Mouse (Mus musculus) thymus, postnatal 25 days (tissue): Measurements from ENCODE around the gene Stx8.

Experiments used
- DNase-seq: peaks from one replicate; pipeline ENCODE4 v3.0.0; 2022

Gene Stx8

GRCm38 (mm10) chr11:68203658-68204315, 237.8 kb downstream of the Stx8 start:
- peak; percentile 56 for DNase-seq

GRCm38 (mm10) chr11:68204407-68204806, 238.4 kb downstream of the Stx8 start:
- no peak for DNase-seq

GRCm38 (mm10) chr11:68205572-68206229, 239.7 kb downstream of the Stx8 start:
- DNase-seq = no peak

- DNase-seq = no peak
Observed at GRCm38 (mm10) chr11:68208023-68208422, 242.0 kb downstream of the Stx8 start.

- no peak for DNase-seq
Observed at GRCm38 (mm10) chr11:68208582-68208981, 242.6 kb downstream of the Stx8 start.

- DNase-seq = no peak
Observed at GRCm38 (mm10) chr11:68209506-68209905, 243.5 kb downstream of the Stx8 start.

GRCm38 (mm10) chr11:68210714-68211113, 244.7 kb downstream of the Stx8 start:
- DNase-seq = no peak

DNA sequence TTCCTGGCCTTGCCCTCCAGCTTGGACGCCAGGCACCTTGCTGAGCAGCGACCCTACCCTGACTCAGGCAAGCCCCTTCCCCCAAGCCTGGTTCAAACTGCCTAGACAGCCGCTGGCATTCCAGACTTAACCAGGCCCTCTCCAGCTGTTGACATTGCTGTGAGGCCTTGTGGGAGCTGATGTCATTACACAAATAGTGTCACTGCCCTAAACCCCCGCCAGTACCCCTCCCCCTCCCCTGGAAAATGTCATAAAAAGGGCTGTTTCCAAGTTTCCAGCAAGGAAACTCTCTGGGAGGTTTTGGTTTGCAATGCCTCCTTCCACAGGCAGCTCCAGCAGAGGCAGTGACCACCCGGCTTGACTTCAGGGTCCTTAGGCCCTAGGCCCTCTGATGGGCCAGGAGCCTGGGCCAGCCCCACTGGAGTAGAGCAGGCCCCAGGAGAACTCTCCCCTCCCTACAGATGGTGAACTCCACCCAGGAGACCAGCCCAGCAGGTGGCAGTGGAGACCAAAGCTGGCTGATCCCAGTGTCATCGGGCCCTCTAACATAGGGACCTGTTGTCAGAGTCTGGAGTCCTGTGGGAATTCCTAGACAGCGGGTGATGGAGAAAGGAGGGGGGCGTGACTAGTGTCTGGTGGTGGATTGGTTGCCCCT, 246.1 kb downstream of the Stx8 start:
- peak; percentile 82 for DNase-seq

DNA sequence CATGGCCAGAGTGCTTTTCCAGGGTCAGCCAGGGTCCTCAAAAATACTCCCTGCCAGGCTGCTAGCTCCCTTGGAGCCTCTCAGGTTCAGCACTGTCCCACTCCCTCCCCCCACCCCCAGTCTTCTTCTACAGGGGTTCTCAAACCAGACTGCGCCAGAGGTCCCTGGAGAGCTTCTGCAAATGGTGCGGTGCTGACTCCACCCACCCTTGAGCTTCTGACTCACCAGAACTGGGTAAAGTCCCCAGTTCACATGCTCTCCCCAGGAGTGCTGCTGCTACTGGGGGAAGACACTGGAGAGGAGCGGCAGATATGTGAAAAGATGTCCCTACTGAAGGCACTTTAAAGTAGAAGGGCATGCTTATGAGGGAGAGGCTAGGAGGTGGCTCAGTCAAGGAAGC, 247.9 kb downstream of the Stx8 start:
- no peak for DNase-seq

GRCm38 (mm10) chr11:68214496-68215205, 248.7 kb downstream of the Stx8 start:
- no peak for DNase-seq

DNA sequence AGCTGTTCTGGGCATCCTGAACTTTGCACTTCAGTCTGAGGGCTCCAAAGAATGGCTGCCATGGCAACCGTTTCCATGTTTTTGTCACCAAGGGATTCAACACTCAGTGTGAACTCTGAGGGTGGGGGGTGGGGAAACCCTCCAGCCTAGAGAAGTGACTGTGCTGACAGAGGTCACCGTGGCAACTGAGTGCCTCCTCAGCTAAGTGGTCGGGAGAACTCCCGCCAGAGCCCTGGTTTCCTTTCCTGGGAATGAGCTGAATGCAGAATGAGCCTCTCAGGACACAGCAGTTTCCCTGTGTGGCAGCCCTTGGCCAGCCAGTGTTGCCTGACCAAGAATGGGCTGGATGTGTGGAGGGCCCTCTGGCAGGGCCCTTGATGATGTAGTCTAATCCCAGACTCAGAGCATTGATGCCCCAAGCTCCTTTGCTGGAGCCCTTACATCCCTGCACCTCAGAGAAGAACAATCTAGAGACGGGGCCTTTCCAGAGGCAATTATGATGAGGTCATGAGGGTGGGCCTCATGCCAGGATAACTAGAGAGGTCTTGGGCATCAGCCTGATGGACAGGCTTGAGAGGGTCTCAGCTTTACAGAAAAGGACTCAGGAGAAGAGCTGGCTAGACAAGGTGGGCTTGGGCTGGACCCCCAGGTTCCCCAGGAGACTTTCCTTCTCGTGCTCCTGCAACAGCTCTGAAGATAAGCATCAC, 249.4 kb downstream of the Stx8 start:
- DNase-seq = no peak

DNA sequence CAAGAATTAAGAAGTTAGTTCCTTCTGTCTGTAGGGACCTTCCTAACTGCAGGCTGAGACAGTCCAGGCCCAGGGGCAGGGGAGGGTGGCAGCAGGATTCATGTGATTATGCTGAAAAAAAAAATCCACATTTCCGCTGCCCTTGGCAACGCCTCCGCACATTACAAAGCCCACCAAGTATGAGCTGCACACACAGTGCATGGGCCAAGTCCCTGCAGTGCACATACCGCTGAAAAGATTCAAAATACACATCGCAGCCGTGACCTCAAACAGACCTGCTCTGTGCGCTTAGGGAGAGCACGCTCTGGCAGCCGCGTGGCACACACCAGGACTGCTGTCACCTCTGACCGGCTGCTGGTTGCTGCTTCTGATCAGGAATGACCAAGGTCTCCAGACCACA, 250.0 kb downstream of the Stx8 start:
- DNase-seq = no peak

DNA sequence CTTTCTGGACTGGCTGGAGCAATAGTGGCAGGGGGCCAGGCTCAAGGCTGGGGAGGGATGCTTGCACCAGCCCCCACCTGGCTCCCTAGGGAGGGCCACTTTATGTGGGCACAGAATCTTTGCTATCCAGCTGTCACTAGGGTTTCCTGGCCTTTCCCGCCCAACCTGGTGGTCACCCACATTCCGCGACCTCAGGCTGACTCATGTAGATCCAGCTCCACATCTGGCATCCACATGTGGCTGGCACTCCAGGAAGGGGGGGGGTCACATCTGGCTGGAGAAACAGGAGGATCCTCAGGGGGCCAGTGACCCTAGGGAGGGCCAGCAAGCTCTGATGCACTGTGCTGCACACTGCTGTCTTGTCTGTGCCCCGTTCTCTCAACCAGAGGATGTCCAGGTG, 254.7 kb downstream of the Stx8 start:
- DNase-seq = no peak

DNA sequence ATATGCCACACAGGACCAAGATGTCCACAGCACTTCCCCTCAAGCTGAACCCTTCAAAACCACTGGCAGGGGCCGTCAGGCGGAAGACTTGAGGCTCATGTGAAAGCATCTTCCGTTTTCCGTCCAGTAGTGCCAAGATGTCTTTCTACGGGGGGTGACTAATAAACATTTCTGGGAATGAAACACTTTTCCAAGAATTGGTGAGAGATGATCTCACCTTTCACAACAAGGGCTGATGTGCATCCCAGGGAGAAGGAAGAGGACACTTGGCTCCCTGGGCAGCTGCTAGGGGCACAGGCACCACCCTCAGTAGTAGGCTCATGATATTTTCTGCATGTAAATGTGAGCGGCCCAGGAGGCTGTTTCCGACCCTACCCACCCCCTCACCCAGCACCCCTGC, 256.2 kb downstream of the Stx8 start:
- no peak for DNase-seq

DNA sequence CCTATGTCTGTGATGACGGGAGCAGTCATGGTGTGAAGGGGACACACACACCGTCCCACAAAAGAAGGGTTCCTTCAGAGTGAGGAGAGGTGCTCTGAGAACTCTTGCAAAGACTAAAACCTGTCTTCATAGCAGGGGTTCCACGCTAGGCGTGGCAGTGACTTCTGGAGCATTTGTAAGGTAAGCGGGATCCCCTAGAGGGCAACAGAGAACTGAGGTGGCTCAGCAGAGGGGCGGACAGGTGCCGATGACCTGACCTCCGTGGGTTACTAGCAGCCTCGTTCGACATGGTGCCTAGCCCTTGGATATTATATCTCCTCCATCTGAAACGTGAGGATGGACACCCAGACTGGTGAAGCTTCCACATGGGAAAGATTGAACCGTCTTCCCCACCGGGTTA, 257.1 kb downstream of the Stx8 start:
- DNase-seq = peak; percentile 49

DNA sequence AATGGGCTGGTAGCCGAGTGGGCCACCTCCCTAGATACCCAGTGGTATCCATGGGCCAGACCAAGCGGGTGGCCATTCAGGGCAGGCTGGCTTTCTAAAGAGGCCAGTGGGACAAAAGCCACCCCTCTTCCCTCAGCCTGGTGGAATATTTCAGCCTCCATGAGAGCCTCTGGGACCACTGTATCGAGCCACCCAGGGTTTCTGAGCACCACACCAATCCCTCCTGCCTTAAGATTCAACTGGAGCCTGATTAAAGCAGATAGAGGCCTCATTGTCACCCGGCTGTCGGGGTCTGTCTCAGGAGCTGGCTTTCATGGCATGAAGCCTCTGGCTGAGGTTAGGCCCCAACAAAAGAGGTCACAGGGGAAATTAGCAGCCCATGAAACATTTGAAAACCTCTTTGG, 260.7 kb downstream of the Stx8 start:
- no peak for DNase-seq

- no peak for DNase-seq
Observed at GRCm38 (mm10) chr11:68227837-68228236, 261.8 kb downstream of the Stx8 start.

DNA sequence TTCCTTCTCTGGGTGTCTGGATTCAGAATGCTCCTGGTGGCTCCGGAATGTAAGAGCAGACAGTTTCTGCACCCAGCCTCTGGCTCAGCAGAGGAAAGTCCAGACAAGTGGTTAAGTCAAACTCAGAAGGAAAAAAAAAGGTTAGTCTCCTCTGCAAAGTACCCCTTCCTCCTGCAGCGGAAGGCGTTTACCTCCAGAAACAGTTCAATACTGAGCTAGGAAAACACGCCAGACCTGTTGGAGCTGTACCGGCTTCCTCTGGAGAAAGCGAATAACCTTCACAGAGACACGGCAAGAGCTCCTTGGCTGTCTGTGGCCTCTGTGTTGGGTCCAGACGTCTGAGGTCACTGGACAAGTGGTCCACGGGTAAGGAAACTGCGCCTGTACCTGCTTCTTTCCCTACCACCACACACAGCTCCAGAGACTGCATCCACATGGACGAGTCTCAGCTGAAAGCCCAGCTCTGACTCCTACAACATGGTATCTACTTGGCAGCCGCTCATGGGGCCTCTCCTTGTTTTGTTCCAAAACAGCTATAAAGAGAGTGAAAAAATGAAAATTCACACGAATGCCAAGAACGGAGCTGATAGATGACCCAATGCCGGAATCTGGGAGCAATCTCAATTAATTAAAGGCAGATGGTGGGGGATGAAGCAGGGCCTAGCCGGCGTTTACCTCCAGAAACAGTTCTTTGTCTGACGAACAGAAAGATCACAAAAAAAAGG, 263.1 kb downstream of the Stx8 start:
- DNase-seq = no peak

GRCm38 (mm10) chr11:68231558-68231957, 265.6 kb downstream of the Stx8 start:
- no peak for DNase-seq

- no peak for DNase-seq
Observed at GRCm38 (mm10) chr11:68233469-68233965, 267.5 kb downstream of the Stx8 start.

- DNase-seq = no peak
Observed at GRCm38 (mm10) chr11:68239756-68240155, 273.8 kb downstream of the Stx8 start.
